Mouse (Mus musculus): ENCODE results near the gene Spata9.

GRCm38 (mm10) chr13:75927951-75928350, 39.0 kb upstream of the Spata9 start:
- TF ChIP-seq GATA1 (IDR thresholded peaks at IDR 0.05; ENCODE audit: borderline replicate concordance, low read length): no peak
- no peak for TF ChIP-seq FLI1 (IDR thresholded peaks at IDR 0.05; ENCODE audit: low read length)

All from megakaryocyte, embryonic 14.5 days (primary cell).